Mouse (Mus musculus) stomach, postnatal 0 days (tissue): ENCODE data around the gene Tmem150c. TPM values are rescaled to one million over a fixed set of nuclear protein-coding genes. Genes with fewer than 3 reads are reported as not detected.

Experiments
- ATAC-seq: fragments of 200-750 bp; cut with Nextera tagmentation; 2 replicates; pipeline ENCODE4 v1.8.0; 2017; ENCODE audit not compliant: low FRiP score, low TSS enrichment
- DNase-seq: peaks from one replicate; pipeline ENCODE4 v3.0.0-alpha.2; 2016; ENCODE audit warnings: low spot score
- H3K27ac ChIP-seq: fragments of 300-500 bp; sonication (generic); replicated peaks from 2 replicates; pipeline ENCODE4 v1.5.1; 2014; ENCODE audit warnings: mild to moderate bottlenecking, control low read depth
- H3K27me3 ChIP-seq: fragments of 300-500 bp; sonication (generic); 2 replicates; pipeline ENCODE4 v1.6.1; 2014; ENCODE audit warnings: low read length; ENCODE audit not compliant: control insufficient read depth, insufficient read depth
- H3K36me3 ChIP-seq: fragments of 300-500 bp; sonication (generic); 2 replicates; pipeline ENCODE4 v1.6.1; 2014; ENCODE audit warnings: low read length, mixed read lengths; ENCODE audit not compliant: control insufficient read depth, insufficient read depth
- H3K4me1 ChIP-seq: fragments of 300-500 bp; sonication (generic); replicated peaks from 2 replicates; pipeline ENCODE4 v1.6.1; 2014; ENCODE audit warnings: antibody characterized with exemption; ENCODE audit not compliant: control insufficient read depth, insufficient read depth
- H3K4me2 ChIP-seq: fragments of 300-500 bp; sonication (generic); replicated peaks from 2 replicates; pipeline ENCODE4 v1.6.1; 2014; ENCODE audit warnings: low read depth, mild to moderate bottlenecking, control low read depth, moderate library complexity
- H3K4me3 ChIP-seq: fragments of 300-500 bp; sonication (generic); 2 replicates; pipeline ENCODE4 v1.5.1; 2014; ENCODE audit warnings: low read depth, low read length, control low read depth
- H3K9ac ChIP-seq: fragments of 300-500 bp; sonication (generic); 2 replicates; pipeline ENCODE4 v1.6.1; 2014; ENCODE audit warnings: mild to moderate bottlenecking, low read length, control low read depth, mixed read lengths
- H3K9me3 ChIP-seq: fragments of 300-500 bp; sonication (generic); 2 replicates; pipeline ENCODE4 v1.6.1; 2016; ENCODE audit warnings: low read length; ENCODE audit not compliant: control insufficient read depth
- CTCF ChIP-seq: IDR thresholded peaks from 2 replicates; pipeline ENCODE4 v1.5.1; 2016; ENCODE audit warnings: antibody characterized with exemption, low read depth, mild to moderate bottlenecking, moderate library complexity
- EP300 ChIP-seq: optimal IDR thresholded peaks from 2 replicates; pipeline ENCODE3; 2016; ENCODE audit warnings: antibody characterized with exemption
- WGBS: fragments of 180-500 bp; shearing (Covaris S2); extraction: QIAGEN DNeasy Blood & Tissue Kit; methylation state at CpG from one replicate; pipeline ENCODE4 v1.1.7; 2014; 5-methylcytosine and 5-hydroxymethylcytosine counted together
- polyA plus RNA-seq: library from polyadenylated mRNA; unstranded; fragments of >200 nt; fragmentation: Nextera tagmentation; extraction: Ambion mirVana; gene quantifications from 2 replicates; pipeline ENCODE4 v1.2.1, GENCODE M21; 2015

Gene Tmem150c
- polyA plus RNA-seq, 1 experiment from 2014 or later: 2.4 TPM

GRCm38 (mm10) chr5:100038714-100039601 lies 120.7 kb downstream of the Tmem150c start:
- Histone ChIP-seq H3K9ac (peak overlapping the region; percentile 95), H3K4me1 (peaks cover 3% of the 10 kb centered on the region; the same call in 1 of the 2 replicates), H3K9me3 (no peaks in the 10 kb centered on the region), H3K4me3 (peak overlapping the region; percentile 94), H3K4me2 (peak overlapping the region; percentile 89), H3K27me3 (no peaks in the 10 kb centered on the region), H3K36me3 (peaks cover 4% of the 10 kb centered on the region; the same call in 1 of the 2 replicates), H3K27ac (peak overlapping the region; percentile 98)
- DNase-seq (peak; percentile 96), ATAC-seq (peak; percentile 81)
- under 1% methylated on average over 82 of the region's 113 CpGs for WGBS
- TF ChIP-seq CTCF (peak; percentile 90), EP300 (peak; percentile 53)

DNA sequence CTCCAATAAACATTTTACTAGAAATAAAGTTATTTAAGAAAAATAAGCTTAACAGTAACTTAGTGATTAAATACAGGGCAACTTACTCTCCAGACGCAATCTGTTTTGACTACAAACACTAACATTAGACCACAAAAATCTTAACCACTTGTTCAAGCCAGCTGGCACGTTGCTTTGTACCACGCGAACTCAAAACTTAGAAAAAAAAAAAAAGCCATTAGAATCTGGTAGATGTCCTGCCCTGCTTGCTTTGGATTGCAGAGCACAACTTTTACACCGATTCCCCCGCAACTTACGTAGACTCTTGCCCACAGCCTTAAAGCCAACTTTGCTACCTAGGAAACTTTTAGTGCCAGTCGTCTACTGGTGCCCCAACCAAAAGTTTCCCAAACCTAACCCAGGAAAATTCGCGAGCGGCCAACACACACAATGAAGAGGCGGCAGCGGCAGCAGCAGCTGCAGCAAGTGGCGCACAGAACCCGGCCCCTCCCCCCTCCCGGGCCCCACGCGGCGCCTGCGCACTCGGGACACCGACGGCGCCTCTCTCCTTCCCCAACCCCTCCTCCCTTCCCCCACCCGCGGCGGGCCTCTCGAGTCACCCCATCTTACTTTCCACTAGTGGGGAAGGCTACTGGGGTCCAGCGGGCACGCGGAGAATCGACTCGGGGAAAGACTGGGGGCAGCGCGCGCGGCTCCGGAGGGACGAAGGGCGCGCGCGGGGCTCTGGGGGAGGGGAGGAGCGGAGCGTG lies 121.5 kb downstream of the Tmem150c start:
- 1% methylated on average over 22 of the region's 45 CpGs for WGBS
- H3K4me1 ChIP-seq: 0 out of 2 replicates have a peak, but pooled peaks cover 2% of the 10 kb centered on the region
- H3K27me3 ChIP-seq: no peaks in the 10 kb centered on the region

GRCm38 (mm10) chr5:100036681-100037080 lies 122.9 kb downstream of the Tmem150c start:
- Histone ChIP-seq H3K27me3 (no peaks in the 10 kb centered on the region), H3K9ac (no peak overlapping the region), H3K4me2 (peak overlapping the region; percentile 82), H3K4me3 (peak overlapping the region; percentile 94), H3K4me1 (0 out of 2 replicates have a peak, but pooled peaks cover 2% of the 10 kb centered on the region), H3K27ac (no peak overlapping the region), H3K9me3 (no peaks in the 10 kb centered on the region), H3K36me3 (peaks cover 7% of the 10 kb centered on the region; the same call in 1 of the 2 replicates)
- WGBS: 7% methylated on average over 7 of the region's 7 CpGs
- DNase-seq (peak; percentile 36), ATAC-seq (no peak)
- TF ChIP-seq CTCF: no peak
- no peak for TF ChIP-seq EP300

More for the DNA sequence above, 121.5 kb downstream of the Tmem150c start:
- H3K27ac ChIP-seq: peak overlapping the region; percentile 98
- DNase-seq (peak; percentile 95), ATAC-seq (peak; percentile 36)
- TF ChIP-seq EP300 (no peak), CTCF (no peak)
- H3K36me3 ChIP-seq: peaks cover 4% of the 10 kb centered on the region; the same call in 1 of the 2 replicates
- H3K9me3 ChIP-seq: no peaks in the 10 kb centered on the region
- H3K9ac ChIP-seq: peak overlapping the region; percentile 95
- peak overlapping the region; percentile 82 for H3K4me2 ChIP-seq
- H3K4me3 ChIP-seq: peak overlapping the region; percentile 94

DNA sequence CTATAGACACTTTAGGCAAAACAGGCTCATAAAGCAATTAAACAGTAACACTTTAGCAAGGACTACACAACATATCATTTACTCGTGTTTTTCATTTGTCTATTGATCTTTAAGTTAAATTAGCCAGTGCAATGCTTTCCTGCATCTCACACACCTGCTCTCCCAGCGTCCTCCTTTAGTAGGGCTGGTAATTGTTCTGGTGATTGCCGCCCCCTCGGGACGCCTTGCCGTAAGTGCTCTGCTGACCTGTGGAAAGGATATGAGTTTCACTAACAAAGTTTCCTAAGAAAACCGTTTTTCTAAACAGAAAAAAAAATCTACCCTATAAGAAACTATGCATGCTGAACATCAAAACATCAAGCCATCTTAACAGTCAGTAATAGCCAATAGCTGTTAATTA lies 123.7 kb downstream of the Tmem150c start:
- Histone ChIP-seq H3K4me2 (no peak overlapping the region), H3K9me3 (no peaks in the 10 kb centered on the region), H3K36me3 (peaks cover 7% of the 10 kb centered on the region; the same call in 1 of the 2 replicates), H3K9ac (no peak overlapping the region), H3K4me3 (peak overlapping the region; percentile 94; the same call in 1 of the 2 replicates), H3K4me1 (0 out of 2 replicates have a peak, but pooled peaks cover 2% of the 10 kb centered on the region), H3K27me3 (no peaks in the 10 kb centered on the region), H3K27ac (no peak overlapping the region)
- ATAC-seq (no peak), DNase-seq (peak; percentile 60)
- TF ChIP-seq CTCF (peak; percentile 63), EP300 (no peak)
- 20% methylated on average over 7 of the region's 7 CpGs for WGBS

- H3K27ac ChIP-seq: no peak overlapping the region
- H3K4me3 ChIP-seq: no peak overlapping the region
- H3K4me2 ChIP-seq: no peak overlapping the region
- 0 out of 2 replicates have a peak, but pooled peaks cover 2% of the 10 kb centered on the region for H3K4me1 ChIP-seq
- 0 out of 2 replicates have a peak, but pooled peaks have one; percentile 15 for ATAC-seq
- WGBS: 59% methylated on average over 3 of the region's 3 CpGs
- no peak overlapping the region for H3K9ac ChIP-seq
- DNase-seq: no peak
- H3K27me3 ChIP-seq: no peaks in the 10 kb centered on the region
- no peaks in the 10 kb centered on the region for H3K9me3 ChIP-seq
- no peak for TF ChIP-seq CTCF
- TF ChIP-seq EP300: no peak
- H3K36me3 ChIP-seq: peaks cover 7% of the 10 kb centered on the region; the same call in 1 of the 2 replicates
Observed at GRCm38 (mm10) chr5:100032646-100033045, 127.0 kb downstream of the Tmem150c start.
